Mouse (Mus musculus): ENCODE measurements around the gene Gast. TPM values are rescaled to one million over a fixed set of nuclear protein-coding genes. Genes with fewer than 3 reads are reported as not detected.
A peak's percentile ranks its signal among the peaks of the same experiment; 100 is the strongest.
"Not testable (repeated sequence)": the region's sequence is repeated elsewhere in the genome, so short reads cannot be mapped to it uniquely, and the experiment has no call there.

Gast gene
- total RNA-seq, 2 experiments from 2014 or later: not detected

- intact Hi-C loops (cut with DNase I): loop anchor here (5.0 kb wide), 2 partner anchors 47 to 112 kb away; partner anchors contain the start of gene Klhl11
- DNase-seq: no peak
Observed at GRCm38 (mm10) chr11:100360175-100360574, 26.0 kb downstream of the Gast start.

GRCm38 (mm10) chr11:100361059-100361458 is 26.9 kb downstream of the Gast start:
- not testable (repeated sequence) for DNase-seq
- intact Hi-C loops (cut with DNase I): loop anchor here (5.0 kb wide), 2 partner anchors 46 to 111 kb away; partner anchors contain the start of gene Klhl11

- peak; percentile 77 for DNase-seq
- intact Hi-C loops (cut with DNase I): loop anchor here (5.0 kb wide), 2 partner anchors 45 to 110 kb away; partner anchors contain the start of gene Klhl11
Observed at GRCm38 (mm10) chr11:100362209-100362978, 28.2 kb downstream of the Gast start.

- peak; percentile 74 for DNase-seq
- intact Hi-C loops (cut with DNase I): loop anchor here (5.0 kb wide), 2 partner anchors 44 to 109 kb away; partner anchors contain the start of gene Klhl11
Observed at GRCm38 (mm10) chr11:100362979-100363562, 28.9 kb downstream of the Gast start.

- DNase-seq: no peak
- intact Hi-C loops (cut with DNase I): no loop called here
Observed at GRCm38 (mm10) chr11:100369145-100369544, 34.9 kb downstream of the Gast start.

GRCm38 (mm10) chr11:100369822-100370221 is 35.6 kb downstream of the Gast start:
- intact Hi-C loops (cut with DNase I): no loop called here
- DNase-seq: no peak

GRCm38 (mm10) chr11:100371981-100372558 is 37.9 kb downstream of the Gast start:
- intact Hi-C loops (cut with DNase I): no loop called here

GRCm38 (mm10) chr11:100375127-100375526 is 40.9 kb downstream of the Gast start:
- no peak for DNase-seq
- intact Hi-C loops (cut with DNase I): no loop called here

More at GRCm38 (mm10) chr11:100371981-100372558, 37.9 kb downstream of the Gast start:
- no peak for DNase-seq

- no peak for DNase-seq
Observed at GRCm38 (mm10) chr11:100376005-100376404, 41.8 kb downstream of the Gast start.

GRCm38 (mm10) chr11:100376746-100377389 is 42.7 kb downstream of the Gast start:
- intact Hi-C loops (cut with DNase I): no loop called here
- DNase-seq: no peak

More at GRCm38 (mm10) chr11:100376005-100376404, 41.8 kb downstream of the Gast start:
- intact Hi-C loops (cut with DNase I): no loop called here

- intact Hi-C loops (cut with DNase I): no loop called here
- DNase-seq: no peak
Observed at GRCm38 (mm10) chr11:100377989-100378388, 43.8 kb downstream of the Gast start.

- intact Hi-C loops (cut with DNase I): no loop called here
- no peak for DNase-seq
Observed at GRCm38 (mm10) chr11:100378446-100378845, 44.2 kb downstream of the Gast start.

GRCm38 (mm10) chr11:100379311-100379710 is 45.1 kb downstream of the Gast start:
- DNase-seq: no peak
- intact Hi-C loops (cut with DNase I): no loop called here

- no peak for DNase-seq
- intact Hi-C loops (cut with DNase I): no loop called here
Observed at GRCm38 (mm10) chr11:100382682-100383081, 48.5 kb downstream of the Gast start.

GRCm38 (mm10) chr11:100385016-100385415 is 50.8 kb downstream of the Gast start:
- no peak for DNase-seq
- intact Hi-C loops (cut with DNase I): no loop called here

GRCm38 (mm10) chr11:100386586-100386985 is 52.4 kb downstream of the Gast start:
- intact Hi-C loops (cut with DNase I): no loop called here
- DNase-seq: no peak

Other genes starting within 250 kb of the Gast start
- gene Krt32, start 246.2 kb upstream of the Gast start, total RNA-seq (2021): not detected
- gene Krt35, start 238.2 kb upstream of the Gast start, total RNA-seq (2021): not detected
- not detected for gene Krt36, start 228.8 kb upstream of the Gast start, total RNA-seq (2021)
- gene Krt13, start 212.8 kb upstream of the Gast start, total RNA-seq (2021): not detected
- gene Krt15, start 198.5 kb upstream of the Gast start, total RNA-seq (2021): not detected
- gene Krt19, start 185.7 kb upstream of the Gast start, total RNA-seq (2021): 1 to 10 TPM; 1.2 to 1.5 TPM
- gene Krt9, start 141.2 kb upstream of the Gast start, total RNA-seq (2021): under 1 TPM; 0.52 to 0.56 TPM
- gene Krt14, start 126.9 kb upstream of the Gast start, total RNA-seq (2021): under 1 TPM in 1 of 2 experiments, not detected in 1; 0.32 TPM
- not detected for gene Krt16, start 85.5 kb upstream of the Gast start, total RNA-seq (2021)
- not detected for gene Krt17, start 73.4 kb upstream of the Gast start, total RNA-seq (2021)
- gene Krt42, start 64.5 kb upstream of the Gast start, total RNA-seq (2021): not detected
- gene Eif1, start 14.5 kb upstream of the Gast start, total RNA-seq (2021): 100 to 1,000 TPM; 642 to 677 TPM
- 100 to 1,000 TPM in 1 of 2 experiments, 10 to 100 TPM in 1; 43.8 to 116 TPM for gene Hap1, start 21.7 kb downstream of the Gast start, total RNA-seq (2021)
- gene Jup, start 63.4 kb downstream of the Gast start, total RNA-seq (2021): 10 to 100 TPM; 74.2 to 77.9 TPM
- 1 to 10 TPM; 8.1 to 9.9 TPM for gene P3h4, start 80.4 kb downstream of the Gast start, total RNA-seq (2021)
- 10 to 100 TPM; 13.7 to 15.0 TPM for gene Fkbp10, start 81.3 kb downstream of the Gast start, total RNA-seq (2021)
- gene Nt5c3b, start 107.4 kb downstream of the Gast start, total RNA-seq (2021): 10 to 100 TPM; 85.5 to 91.9 TPM
- gene Klhl10, start 107.5 kb downstream of the Gast start, total RNA-seq (2021): 1 to 10 TPM; 1.9 to 3.1 TPM
- 10 to 100 TPM; 50.7 to 54.1 TPM for gene Klhl11, start 138.3 kb downstream of the Gast start, total RNA-seq (2021)
- 100 to 1,000 TPM; 211 to 219 TPM for gene Acly, start 193.6 kb downstream of the Gast start, total RNA-seq (2021)
- gene Ttc25, start 211.2 kb downstream of the Gast start, total RNA-seq (2021): under 1 TPM; 0.58 to 0.93 TPM
- 10 to 100 TPM; 25.6 to 29.6 TPM for gene Cnp, start 240.5 kb downstream of the Gast start, total RNA-seq (2021)